Comparison of ENCODE assay signal across 9 mouse cellular contexts in the genomic region with DNA sequence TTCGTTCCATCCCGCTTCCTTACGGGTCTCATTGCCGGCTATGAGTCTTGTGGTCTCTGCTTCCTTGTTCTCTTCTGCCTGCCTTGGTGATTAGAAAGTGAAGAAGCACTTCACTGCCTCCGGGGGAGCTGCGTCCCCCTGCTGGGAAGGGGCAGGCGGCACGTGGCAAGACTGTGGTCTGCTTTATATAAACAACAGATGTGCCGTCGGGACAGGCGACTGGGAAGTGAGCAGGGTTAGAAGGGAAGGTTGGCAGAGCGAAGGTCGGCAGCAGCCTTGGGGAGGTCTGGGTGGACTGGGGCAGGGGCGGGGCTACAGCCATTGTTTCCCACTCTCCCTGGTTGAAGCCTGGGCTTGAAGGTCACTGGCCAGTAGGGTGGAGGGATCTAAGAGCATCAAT. TPM values are rescaled to one million over a fixed set of nuclear protein-coding genes. Genes with fewer than 3 reads are reported as not detected.
DNase-seq lines count a peak whose midpoint lies in the region; ATAC-seq and TF ChIP-seq lines count a peak whose summit lies in the region.
"Had no signal": no experiment of that assay in that cellular context is flagged by ENCODE, and none has a peak within 500 bp of the region (broad histone marks: within the 10 kb centered on the region; RNA-seq: fewer than 3 reads in every experiment).

No protein-coding gene starts in this region.

- peak overlapping the region; percentile 84 for H3K4me3 ChIP-seq in layer of hippocampus, adult 2 months
- H3K4me3 ChIP-seq in forebrain, embryonic 13.5 days, result peak overlapping the region; percentile 54
- H3K4me3 ChIP-seq in kidney, embryonic 16.5 days (ENCODE audit: low read length), result peak overlapping the region; percentile 30
- peak overlapping the region; percentile 3; the same call in 1 of the 2 replicates for H3K4me3 ChIP-seq in thymus, adult 2 months (ENCODE audit: control insufficient read depth, insufficient read depth, low read length)
- H3K4me3 ChIP-seq: erythroblast, embryonic 14.5 days had no signal

- peaks cover 34% of the 10 kb centered on the region for H3K4me1 ChIP-seq in forebrain, embryonic 13.5 days
- H3K4me1 ChIP-seq in kidney, embryonic 16.5 days (ENCODE audit: insufficient read depth, low read length), result peaks cover 33% of the 10 kb centered on the region
- peaks cover 43% of the 10 kb centered on the region for H3K4me1 ChIP-seq in thymus, adult 2 months (replicated peaks; ENCODE audit: control insufficient read depth, insufficient read depth, low read length)

- under 1% methylated on average over 14 of the region's 14 CpGs for WGBS in forebrain, embryonic 13.5 days
- WGBS in kidney, embryonic 16.5 days, result under 1% methylated on average over 14 of the region's 14 CpGs
- 0% methylated on average over 14 of the region's 14 CpGs for WGBS in thymus, adult 2 months

- peak; percentile 54 for TF ChIP-seq CTCF in layer of hippocampus, adult 2 months (conservative IDR thresholded peaks at IDR 0.05)
- TF ChIP-seq CTCF in thymus, adult 2 months (IDR thresholded peaks at IDR 0.05; ENCODE audit: borderline replicate concordance, control insufficient read depth, extremely low read depth, insufficient read depth, low read length, poor library complexity), result 0 out of 2 replicates have a peak, but pooled peaks have one; percentile 31

- H3K36me3 ChIP-seq in forebrain, embryonic 13.5 days (ENCODE audit: poor library complexity, severe bottlenecking), result peaks cover 12% of the 10 kb centered on the region
- peaks cover 8% of the 10 kb centered on the region; the same call in 1 of the 2 replicates for H3K36me3 ChIP-seq in kidney, embryonic 16.5 days (ENCODE audit: insufficient read depth, low read length)
- no peaks in the 10 kb centered on the region for H3K36me3 ChIP-seq in thymus, adult 2 months (ENCODE audit: control insufficient read depth, insufficient read depth, low read length)

- 0 out of 2 replicates have a peak, but pooled peaks have one; percentile 21 for TF ChIP-seq POLR2A in thymus, adult 2 months (IDR thresholded peaks at IDR 0.05; ENCODE audit: control insufficient read depth, extremely low read depth, insufficient read depth, low read length, poor library complexity)

- no peaks in the 10 kb centered on the region for H3K9me3 ChIP-seq in forebrain, embryonic 13.5 days (replicated peaks)
- H3K9me3 ChIP-seq in kidney, embryonic 16.5 days (ENCODE audit: low read length), result no peaks in the 10 kb centered on the region

- peak overlapping the region; percentile 93 for H3K27ac ChIP-seq in layer of hippocampus, adult 2 months
- peak overlapping the region; percentile 19; the same call in 1 of the 2 replicates for H3K27ac ChIP-seq in forebrain, embryonic 13.5 days
- H3K27ac ChIP-seq in kidney, embryonic 16.5 days (ENCODE audit: low read length), result no peak overlapping the region
- no peak overlapping the region for H3K27ac ChIP-seq in thymus, adult 2 months (ENCODE audit: control insufficient read depth, insufficient read depth, low read length)

- DNase-seq in layer of hippocampus, adult 2 months (ENCODE audit: low spot score in 2 of 2), result no peak
- DNase-seq in layer of hippocampus, adult 9-10 months (ENCODE audit: low spot score), result no peak
- DNase-seq in ZHBTc4 (ENCODE audit: low read depth, low spot score), result peak; percentile 90
- DNase-seq in thymus, adult 2 months, result peak; percentile 20

- peak overlapping the region; percentile 98 for H3K4me2 ChIP-seq in forebrain, embryonic 13.5 days
- peak overlapping the region; percentile 99 for H3K4me2 ChIP-seq in kidney, embryonic 16.5 days (replicated peaks; ENCODE audit: low read depth, low read length)

- peak overlapping the region; percentile 57 for H3K9ac ChIP-seq in forebrain, embryonic 13.5 days
- H3K9ac ChIP-seq in kidney, embryonic 16.5 days (replicated peaks; ENCODE audit: low read length), result 0 out of 2 replicates have a peak overlapping the region, but pooled peaks have one; percentile 20

- peaks cover 71% of the 10 kb centered on the region for H3K27me3 ChIP-seq in forebrain, embryonic 13.5 days
- peaks cover 27% of the 10 kb centered on the region for H3K27me3 ChIP-seq in kidney, embryonic 16.5 days (ENCODE audit: insufficient read depth, low read length)
- H3K27me3 ChIP-seq in thymus, adult 2 months (ENCODE audit: control insufficient read depth, insufficient read depth, low read length), result no peaks in the 10 kb centered on the region; the same call in 1 of the 2 replicates

- ATAC-seq in forebrain, embryonic 13.5 days, result peak; percentile 7; the same call in 1 of the 2 replicates
- peak; percentile 47; the same call in 1 of the 2 replicates for ATAC-seq in kidney, embryonic 16.5 days (ENCODE audit: low FRiP score, low TSS enrichment)
- 0 out of 2 replicates have a peak, but pooled peaks have one; percentile 21 for ATAC-seq in megakaryocyte-erythroid progenitor cell, adult 5-6 weeks (replicated peaks; ENCODE audit: low FRiP score, low TSS enrichment, poor library complexity, severe bottlenecking)
- ATAC-seq in erythroblast, adult 5-6 weeks (replicated peaks; ENCODE audit: low FRiP score, poor library complexity, severe bottlenecking), result no peak

RNA-seq across cellular contexts. Expression of gene Kif17, which starts 1.6 kb away (rescaled TPM):
- 10 to 100 TPM; 22.0 to 22.3 TPM for total RNA-seq in layer of hippocampus, adult 2 months (2021)
- polyA plus RNA-seq in forebrain, embryonic 13.5 days (2015; fragmentation: Nextera tagmentation; extraction: Ambion mirVana), result 0.59 and 0.77 TPM in 2 replicates
- 2.2 and 2.6 TPM in 2 replicates for polyA plus RNA-seq in kidney, embryonic 16.5 days (2015; fragmentation: Nextera tagmentation; extraction: Ambion mirVana)
- 0.37 and 0.62 TPM in 2 replicates for total RNA-seq in megakaryocyte-erythroid progenitor cell, adult 5-6 weeks (2014; fragmentation: Nextera tagmentation)
- 1.3 TPM in 1 of 2 replicates, not detected in the other for total RNA-seq in megakaryocyte-erythroid progenitor cell, adult 5-6 weeks (2017)
- polyA plus RNA-seq in thymus, adult 2 months (2012; rRNA removed), result 1.3 and 1.6 TPM in 2 replicates
- total RNA-seq in erythroblast, adult 5-6 weeks (2015; ENCODE audit: low replicate concordance), result 3.3 TPM in 1 of 2 replicates, not detected in the other
- 0.26 and 1.3 TPM in 2 replicates for total RNA-seq in erythroblast, adult 5-6 weeks (2017; ENCODE audit: low replicate concordance)

RNA-seq across cellular contexts. Expression of gene Sh2d5, which starts 1.6 kb away (rescaled TPM):
- 10 to 100 TPM; 49.1 to 52.7 TPM for total RNA-seq in layer of hippocampus, adult 2 months (2021)
- polyA plus RNA-seq in forebrain, embryonic 13.5 days (2015; fragmentation: Nextera tagmentation; extraction: Ambion mirVana), result 2.5 and 3.0 TPM in 2 replicates
- polyA plus RNA-seq in kidney, embryonic 16.5 days (2015; fragmentation: Nextera tagmentation; extraction: Ambion mirVana), result 0.67 and 0.76 TPM in 2 replicates
- total RNA-seq in megakaryocyte-erythroid progenitor cell, adult 5-6 weeks (2014; fragmentation: Nextera tagmentation), result 1.7 and 1.9 TPM in 2 replicates
- 1.8 and 2.7 TPM in 2 replicates for total RNA-seq in megakaryocyte-erythroid progenitor cell, adult 5-6 weeks (2017)
- polyA plus RNA-seq in thymus, adult 2 months (2012; rRNA removed), result 4.2 and 4.7 TPM in 2 replicates
- total RNA-seq in erythroblast, adult 5-6 weeks (2015; ENCODE audit: low replicate concordance), result 3.1 and 6.3 TPM in 2 replicates
- total RNA-seq in erythroblast, adult 5-6 weeks (2017; ENCODE audit: low replicate concordance), result 5.4 and 6.4 TPM in 2 replicates

RNA-seq across cellular contexts. Expression of gene Hp1bp3, which starts 35.7 kb away (rescaled TPM):
- 100 to 1,000 TPM; 178 to 183 TPM for total RNA-seq in layer of hippocampus, adult 2 months (2021)
- polyA plus RNA-seq in forebrain, embryonic 13.5 days (2015; fragmentation: Nextera tagmentation; extraction: Ambion mirVana), result 235 and 259 TPM in 2 replicates
- 155 and 160 TPM in 2 replicates for polyA plus RNA-seq in kidney, embryonic 16.5 days (2015; fragmentation: Nextera tagmentation; extraction: Ambion mirVana)
- total RNA-seq in megakaryocyte-erythroid progenitor cell, adult 5-6 weeks (2014; fragmentation: Nextera tagmentation), result 131 and 139 TPM in 2 replicates
- total RNA-seq in megakaryocyte-erythroid progenitor cell, adult 5-6 weeks (2017), result 178 and 269 TPM in 2 replicates
- 146 and 150 TPM in 2 replicates for polyA plus RNA-seq in thymus, adult 2 months (2012; rRNA removed)
- total RNA-seq in erythroblast, adult 5-6 weeks (2015; ENCODE audit: low replicate concordance), result 79.7 and 79.8 TPM in 2 replicates
- 126 and 158 TPM in 2 replicates for total RNA-seq in erythroblast, adult 5-6 weeks (2017; ENCODE audit: low replicate concordance)

RNA-seq across cellular contexts. Expression of gene Ddost, which starts 52.7 kb away (rescaled TPM):
- 10 to 100 TPM; 93.1 to 93.5 TPM for total RNA-seq in layer of hippocampus, adult 2 months (2021)
- 176 and 192 TPM in 2 replicates for polyA plus RNA-seq in forebrain, embryonic 13.5 days (2015; fragmentation: Nextera tagmentation; extraction: Ambion mirVana)
- 407 and 438 TPM in 2 replicates for polyA plus RNA-seq in kidney, embryonic 16.5 days (2015; fragmentation: Nextera tagmentation; extraction: Ambion mirVana)
- 113 and 127 TPM in 2 replicates for total RNA-seq in megakaryocyte-erythroid progenitor cell, adult 5-6 weeks (2014; fragmentation: Nextera tagmentation)
- 84.1 and 122 TPM in 2 replicates for total RNA-seq in megakaryocyte-erythroid progenitor cell, adult 5-6 weeks (2017)
- 173 and 195 TPM in 2 replicates for polyA plus RNA-seq in thymus, adult 2 months (2012; rRNA removed)
- total RNA-seq in erythroblast, adult 5-6 weeks (2015; ENCODE audit: low replicate concordance), result 48.2 and 52.5 TPM in 2 replicates
- 27.2 and 36.8 TPM in 2 replicates for total RNA-seq in erythroblast, adult 5-6 weeks (2017; ENCODE audit: low replicate concordance)

Comparison
In these comparisons a context has a peak if more than half of its experiments do, and no peak if none do; other contexts are left out.
1. DNase-seq: peak in ZHBTc4 (single experiment) and thymus, adult 2 months (single experiment); none in layer of hippocampus, adult 2 months (0 of 2) and layer of hippocampus, adult 9-10 months (single experiment).
2. H3K27ac ChIP-seq: peak in layer of hippocampus, adult 2 months (single experiment) and forebrain, embryonic 13.5 days (single experiment); none in kidney, embryonic 16.5 days (single experiment) and thymus, adult 2 months (single experiment).
3. H3K4me3 ChIP-seq: peak in every context shown above with its lines; median percentile 84 in layer of hippocampus, adult 2 months; 54 in forebrain, embryonic 13.5 days; 30 in kidney, embryonic 16.5 days; 3 in thymus, adult 2 months.
4. RNA of gene Kif17, which starts 1.6 kb away (total RNA-seq): 22.0 to 22.3 TPM in layer of hippocampus, adult 2 months; 0.26 to 3.3 TPM in erythroblast, adult 5-6 weeks and 0.37 to 1.3 TPM in megakaryocyte-erythroid progenitor cell, adult 5-6 weeks; every median in the first group is over 4 times any median in the second.
5. RNA of gene Sh2d5, which starts 1.6 kb away (total RNA-seq): 49.1 to 52.7 TPM in layer of hippocampus, adult 2 months; 3.1 to 6.4 TPM in erythroblast, adult 5-6 weeks and 1.7 to 2.7 TPM in megakaryocyte-erythroid progenitor cell, adult 5-6 weeks; every median in the first group is over 4 times any median in the second.